Mouse (Mus musculus) liver, postnatal 0 days (tissue): ENCODE results near the gene Hnrnpul1.

Experiments used
- CTCF ChIP-seq: sonication (generic); IDR thresholded peaks from 2 replicates; pipeline ENCODE4 v1.5.1; 2016; ENCODE audit warnings: antibody characterized with exemption, low read depth
- EP300 ChIP-seq: IDR thresholded peaks from 2 replicates; pipeline ENCODE4 v1.6.1; 2016; ENCODE audit warnings: antibody characterized with exemption, low read depth, mild to moderate bottlenecking

GRCm38 (mm10) chr7:25761354-25761753, 6.8 kb upstream of the Hnrnpul1 start:
- TF ChIP-seq CTCF (no peak), EP300 (no peak)
